Mouse (Mus musculus) ES-Bruce4 (cell line): ENCODE results near the gene Cfap58. TPM values are rescaled to one million over a fixed set of nuclear protein-coding genes. Genes with fewer than 3 reads are reported as not detected.

Source experiments
- H3K27ac ChIP-seq: 2 replicates; pipeline ENCODE4 v1.5.1; 2012; ENCODE audit warnings: low read length, inconsistent platforms; ENCODE audit not compliant: insufficient read depth
- H3K27me3 ChIP-seq: 2 replicates; pipeline ENCODE4 v1.6.1; 2012; ENCODE audit warnings: mild to moderate bottlenecking, low read length, inconsistent platforms; ENCODE audit not compliant: control insufficient read depth, poor library complexity, insufficient read depth, severe bottlenecking
- H3K36me3 ChIP-seq: 2 replicates; pipeline ENCODE4 v1.6.1; 2012; ENCODE audit warnings: inconsistent platforms, mild to moderate bottlenecking, low read length, moderate library complexity; ENCODE audit not compliant: control insufficient read depth, poor library complexity, insufficient read depth, severe bottlenecking
- H3K4me1 ChIP-seq: one replicate; pipeline ENCODE4 v1.8.1; 2011; ENCODE audit warnings: low read length; ENCODE audit not compliant: control insufficient read depth, insufficient read depth
- H3K4me3 ChIP-seq: 2 replicates; pipeline ENCODE4 v1.5.1; 2011; ENCODE audit warnings: low read depth, mild to moderate bottlenecking, low read length
- H3K9ac ChIP-seq: 2 replicates; pipeline ENCODE4 v1.6.1; 2012; ENCODE audit warnings: low read depth, mild to moderate bottlenecking, inconsistent platforms; ENCODE audit not compliant: poor library complexity, severe bottlenecking
- H3K9me3 ChIP-seq: replicated peaks from 2 replicates; pipeline ENCODE4 v1.6.1; 2012; ENCODE audit warnings: mild to moderate bottlenecking, low read length, inconsistent platforms; ENCODE audit not compliant: control insufficient read depth, poor library complexity, insufficient read depth, severe bottlenecking
- CTCF ChIP-seq: IDR thresholded peaks from one replicate; pipeline ENCODE4 v1.8.1; 2011; ENCODE audit warnings: low read depth, low read length
- EP300 ChIP-seq: IDR thresholded peaks from 2 replicates; pipeline ENCODE4 v1.6.1; 2011; ENCODE audit warnings: low read depth, low read length; ENCODE audit not compliant: insufficient read depth
- POLR2A ChIP-seq: IDR thresholded peaks from one replicate; pipeline ENCODE4 v1.8.1; 2011; ENCODE audit warnings: low read length; ENCODE audit not compliant: insufficient read depth
- polyA plus RNA-seq: library from polyadenylated mRNA; stranded (reverse); fragments of >200 nt; gene quantifications from 2 replicates; pipeline ENCODE4 v1.2.4, GENCODE M21; 2011; ENCODE audit warnings: low read depth; ENCODE audit not compliant: missing spikeins, insufficient read depth, insufficient read length

Gene Cfap58
- polyA plus RNA-seq, 1 experiment, result not detected

- Histone ChIP-seq H3K36me3 (no peaks in the 10 kb centered on the region), H3K4me1 (no peaks in the 10 kb centered on the region), H3K27me3 (no peaks in the 10 kb centered on the region), H3K9me3 (no peaks in the 10 kb centered on the region), H3K27ac (no peak overlapping the region), H3K9ac (no peak overlapping the region), H3K4me3 (no peak overlapping the region)
- TF ChIP-seq EP300, result no peak
- TF ChIP-seq CTCF, result no peak
- no peak for TF ChIP-seq POLR2A
Measured at GRCm38 (mm10) chr19:48009586-48010331, 72.3 kb downstream of the Cfap58 start.

- Histone ChIP-seq H3K4me3 (no peak overlapping the region), H3K36me3 (no peaks in the 10 kb centered on the region), H3K27ac (no peak overlapping the region), H3K27me3 (no peaks in the 10 kb centered on the region; the same call in 1 of the 2 replicates), H3K4me1 (no peaks in the 10 kb centered on the region), H3K9me3 (no peaks in the 10 kb centered on the region), H3K9ac (no peak overlapping the region)
- no peak for TF ChIP-seq POLR2A
- no peak for TF ChIP-seq CTCF
- TF ChIP-seq EP300, result no peak
Measured at GRCm38 (mm10) chr19:48020103-48020502, 82.6 kb downstream of the Cfap58 start.

GRCm38 (mm10) chr19:48021435-48021834 lies 84.0 kb downstream of the Cfap58 start:
- Histone ChIP-seq H3K27ac (no peak overlapping the region), H3K9ac (no peak overlapping the region), H3K4me3 (no peak overlapping the region), H3K36me3 (no peaks in the 10 kb centered on the region), H3K9me3 (no peaks in the 10 kb centered on the region), H3K27me3 (no peaks in the 10 kb centered on the region; the same call in 1 of the 2 replicates), H3K4me1 (no peaks in the 10 kb centered on the region)
- TF ChIP-seq POLR2A (no peak), CTCF (no peak)

GRCm38 (mm10) chr19:48022763-48023162 lies 85.3 kb downstream of the Cfap58 start:
- H3K4me1 ChIP-seq, result no peaks in the 10 kb centered on the region
- H3K9ac ChIP-seq, result no peak overlapping the region
- H3K36me3 ChIP-seq, result no peaks in the 10 kb centered on the region
- no peaks in the 10 kb centered on the region; the same call in 1 of the 2 replicates for H3K27me3 ChIP-seq
- H3K27ac ChIP-seq, result no peak overlapping the region
- TF ChIP-seq EP300 (no peak), CTCF (no peak), POLR2A (no peak)
- no peak overlapping the region for H3K4me3 ChIP-seq
- no peaks in the 10 kb centered on the region for H3K9me3 ChIP-seq

GRCm38 (mm10) chr19:48023726-48024125 lies 86.3 kb downstream of the Cfap58 start:
- no peak overlapping the region for H3K27ac ChIP-seq
- H3K9ac ChIP-seq, result no peak overlapping the region
- H3K4me3 ChIP-seq, result no peak overlapping the region
- no peaks in the 10 kb centered on the region for H3K4me1 ChIP-seq
- H3K27me3 ChIP-seq, result no peaks in the 10 kb centered on the region; the same call in 1 of the 2 replicates
- H3K9me3 ChIP-seq, result no peaks in the 10 kb centered on the region
- TF ChIP-seq CTCF, result no peak
- no peak for TF ChIP-seq EP300
- no peak for TF ChIP-seq POLR2A
- no peaks in the 10 kb centered on the region for H3K36me3 ChIP-seq

- Histone ChIP-seq H3K27ac (no peak overlapping the region), H3K9ac (no peak overlapping the region), H3K27me3 (no peaks in the 10 kb centered on the region; the same call in 1 of the 2 replicates), H3K36me3 (no peaks in the 10 kb centered on the region), H3K4me3 (no peak overlapping the region), H3K4me1 (no peaks in the 10 kb centered on the region), H3K9me3 (no peaks in the 10 kb centered on the region)
- TF ChIP-seq EP300, result no peak
- TF ChIP-seq CTCF, result no peak
- TF ChIP-seq POLR2A, result no peak
Measured at GRCm38 (mm10) chr19:48025366-48025765, 87.9 kb downstream of the Cfap58 start.
